Mouse (Mus musculus): ENCODE measurements around the gene Pam.

Pam gene

GRCm38 (mm10) chr1:98095246-98095990 lies at the start of gene Pam:
Pam (minus strand) TSS chr1:98095646.
- DNase-seq (ENCODE audit: low spot score), result peak; percentile 86

GRCm38 (mm10) chr1:98144845-98145244 lies 49.4 kb upstream of the Pam start:
- DNase-seq (ENCODE audit: low spot score), result no peak

GRCm38 (mm10) chr1:98131244-98131643 lies 35.8 kb upstream of the Pam start:
- DNase-seq (ENCODE audit: low spot score), result no peak

- DNase-seq (ENCODE audit: low spot score), result no peak
Measured at GRCm38 (mm10) chr1:98129561-98130347, 34.3 kb upstream of the Pam start.

GRCm38 (mm10) chr1:98129111-98129510 lies 33.7 kb upstream of the Pam start:
- DNase-seq (ENCODE audit: low spot score), result no peak

- DNase-seq (ENCODE audit: low spot score), result no peak
Measured at GRCm38 (mm10) chr1:98128338-98129096, 33.1 kb upstream of the Pam start.

- no peak for DNase-seq (ENCODE audit: low spot score)
Measured at GRCm38 (mm10) chr1:98126268-98126667, 30.8 kb upstream of the Pam start.

GRCm38 (mm10) chr1:98124727-98125126 lies 29.3 kb upstream of the Pam start:
- DNase-seq (ENCODE audit: low spot score), result no peak

- no peak for DNase-seq (ENCODE audit: low spot score)
Measured at GRCm38 (mm10) chr1:98119595-98119994, 24.1 kb upstream of the Pam start.

- DNase-seq (ENCODE audit: low spot score), result no peak
Measured at GRCm38 (mm10) chr1:98107599-98107998, 12.2 kb upstream of the Pam start.

GRCm38 (mm10) chr1:98099441-98099840 lies 4.0 kb upstream of the Pam start:
- DNase-seq (ENCODE audit: low spot score), result no peak

- DNase-seq (ENCODE audit: low spot score), result no peak
Measured at GRCm38 (mm10) chr1:98097957-98098729, 2.7 kb upstream of the Pam start.

GRCm38 (mm10) chr1:98096396-98096935 lies 1.0 kb upstream of the Pam start:
- DNase-seq (ENCODE audit: low spot score), result no peak

- DNase-seq (ENCODE audit: low spot score), result no peak
Measured at GRCm38 (mm10) chr1:98095991-98096330, 515 bp upstream of the Pam start.

GRCm38 (mm10) chr1:98094811-98095245 lies 618 bp downstream of the Pam start:
- peak; percentile 7 for DNase-seq (ENCODE audit: low spot score)

GRCm38 (mm10) chr1:98089336-98089975 lies 6.0 kb downstream of the Pam start:
- no peak for DNase-seq (ENCODE audit: low spot score)

- no peak for DNase-seq (ENCODE audit: low spot score)
Measured at GRCm38 (mm10) chr1:98086456-98086855, 9.0 kb downstream of the Pam start.

- no peak for DNase-seq (ENCODE audit: low spot score)
Measured at GRCm38 (mm10) chr1:98084596-98085274, 10.7 kb downstream of the Pam start.

GRCm38 (mm10) chr1:98083508-98083907 lies 11.9 kb downstream of the Pam start:
- DNase-seq (ENCODE audit: low spot score), result no peak

GRCm38 (mm10) chr1:98082988-98083387 lies 12.5 kb downstream of the Pam start:
- DNase-seq (ENCODE audit: low spot score), result no peak

GRCm38 (mm10) chr1:98080431-98080830 lies 15.0 kb downstream of the Pam start:
- DNase-seq (ENCODE audit: low spot score), result no peak
